8 mouse cellular contexts compared by ENCODE assay signal in the genomic region with DNA sequence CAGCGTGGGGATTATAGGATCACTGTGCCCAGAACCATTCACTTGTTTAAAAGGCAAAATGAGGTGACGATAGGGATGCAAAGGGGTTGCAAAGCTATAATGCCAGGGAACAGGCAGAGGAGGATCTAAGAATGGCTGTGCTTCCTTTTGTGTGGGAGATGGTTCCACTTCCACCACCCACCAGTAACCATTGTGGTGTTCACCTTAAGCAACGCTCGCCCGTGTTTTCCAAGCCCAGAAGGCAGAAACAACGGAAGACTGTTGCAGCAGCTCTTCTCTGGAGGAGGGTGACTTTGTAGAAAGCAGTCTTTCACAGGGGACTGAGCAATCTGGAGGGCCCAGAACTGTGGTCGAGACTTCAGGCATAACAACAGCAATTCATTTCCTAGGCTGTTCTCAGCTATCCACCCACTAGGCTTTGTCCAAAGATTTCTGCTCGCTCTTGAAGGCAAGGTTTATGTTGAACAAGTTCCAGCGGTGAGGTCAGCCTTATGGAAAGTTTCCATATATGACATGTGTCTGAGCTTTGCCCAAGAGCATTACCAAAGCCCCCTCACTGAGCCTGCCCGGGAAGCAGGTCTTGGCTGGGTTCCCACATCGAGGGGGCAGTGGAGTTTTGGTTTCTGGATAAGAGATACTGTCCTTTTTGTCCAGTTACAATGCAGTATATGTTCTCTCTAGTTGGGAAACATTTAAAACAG. TPM values are rescaled to one million over a fixed set of nuclear protein-coding genes. Genes with fewer than 3 reads are reported as not detected.
DNase-seq lines count a peak whose midpoint lies in the region; ATAC-seq and TF ChIP-seq lines count a peak whose summit lies in the region.

No protein-coding gene starts in this region.

- H3K27me3 ChIP-seq in kidney, embryonic 15.5 days: no peaks in the 10 kb centered on the region
- no peaks in the 10 kb centered on the region for H3K27me3 ChIP-seq in Patski
- no peaks in the 10 kb centered on the region for H3K27me3 ChIP-seq in embryonic facial prominence, embryonic 14.5 days (replicated peaks; ENCODE audit: control insufficient read depth, insufficient read depth, low read length)
- H3K27me3 ChIP-seq in stomach, embryonic 15.5 days (replicated peaks): no peaks in the 10 kb centered on the region
- H3K27me3 ChIP-seq in liver, embryonic 11.5 days (replicated peaks; ENCODE audit: control insufficient read depth, insufficient read depth, low read length): no peaks in the 10 kb centered on the region

- no peak for TF ChIP-seq CTCF in Patski (IDR thresholded peaks at IDR 0.05)

- no peaks in the 10 kb centered on the region for H3K9me3 ChIP-seq in kidney, embryonic 15.5 days (replicated peaks)
- no peaks in the 10 kb centered on the region for H3K9me3 ChIP-seq in embryonic facial prominence, embryonic 14.5 days (ENCODE audit: control insufficient read depth, low read length)
- H3K9me3 ChIP-seq in stomach, embryonic 15.5 days: no peaks in the 10 kb centered on the region
- H3K9me3 ChIP-seq in liver, embryonic 11.5 days (ENCODE audit: control insufficient read depth, low read length): no peaks in the 10 kb centered on the region

- POLR2A ChIA-PET in Patski (lab: Charles Lee): no interaction called here

- CTCF ChIA-PET in Patski (lab: Charles Lee): interaction anchor here (1.3 kb wide), 2 partner anchors 20 kb away, joined by 3 read pairs; no protein-coding TSS in a partner anchor

- H3K27ac ChIP-seq in kidney, embryonic 15.5 days: peak overlapping the region; percentile 48
- peak overlapping the region; percentile 79 for H3K27ac ChIP-seq in embryonic facial prominence, embryonic 14.5 days (replicated peaks; ENCODE audit: low read depth, low read length)
- peak overlapping the region; percentile 90 for H3K27ac ChIP-seq in stomach, embryonic 15.5 days
- no peak overlapping the region for H3K27ac ChIP-seq in liver, embryonic 11.5 days (ENCODE audit: low read depth, low read length)

- in situ Hi-C loops in Patski (cut with MboI; ENCODE audit: low pct_unique_long_range_greater_than_20kb): no loop called here

- H3K36me3 ChIP-seq in kidney, embryonic 15.5 days: peaks cover 19% of the 10 kb centered on the region
- H3K36me3 ChIP-seq in embryonic facial prominence, embryonic 14.5 days (ENCODE audit: control insufficient read depth, insufficient read depth, low read length): peaks cover 19% of the 10 kb centered on the region
- H3K36me3 ChIP-seq in stomach, embryonic 15.5 days: 0 out of 2 replicates have a peak, but pooled peaks cover 5% of the 10 kb centered on the region
- no peaks in the 10 kb centered on the region for H3K36me3 ChIP-seq in liver, embryonic 11.5 days (ENCODE audit: control insufficient read depth, insufficient read depth, low read length)

- H3K4me2 ChIP-seq in kidney, embryonic 15.5 days: no peak overlapping the region
- no peak overlapping the region for H3K4me2 ChIP-seq in embryonic facial prominence, embryonic 14.5 days (ENCODE audit: low read depth, low read length)
- H3K4me2 ChIP-seq in stomach, embryonic 15.5 days: no peak overlapping the region
- no peak overlapping the region for H3K4me2 ChIP-seq in liver, embryonic 11.5 days

- DNase-seq in kidney, adult 8-10 months: no peak
- peak; percentile 44 for DNase-seq in Patski (ENCODE audit: low read depth, low spot score)
- peak; percentile 81 for DNase-seq in embryonic facial prominence, embryonic 14.5 days (ENCODE audit: low spot score)
- peak; percentile 82 for DNase-seq in heart, postnatal 4 days
- DNase-seq in liver, embryonic 11.5 days (ENCODE audit: low spot score): no peak

- 68% methylated on average over 11 of the region's 11 CpGs for WGBS in kidney, embryonic 15.5 days
- WGBS in embryonic facial prominence, embryonic 14.5 days: 67% methylated on average over 11 of the region's 11 CpGs
- WGBS in stomach, embryonic 15.5 days: 57% methylated on average over 11 of the region's 11 CpGs
- 75% methylated on average over 11 of the region's 11 CpGs for WGBS in liver, embryonic 11.5 days

- H3K4me3 ChIP-seq in kidney, embryonic 15.5 days (replicated peaks): no peak overlapping the region
- no peak overlapping the region for H3K4me3 ChIP-seq in embryonic facial prominence, embryonic 14.5 days (ENCODE audit: low read depth, low read length)
- H3K4me3 ChIP-seq in stomach, embryonic 15.5 days (replicated peaks): no peak overlapping the region
- H3K4me3 ChIP-seq in liver, embryonic 11.5 days (ENCODE audit: low read depth, low read length): no peak overlapping the region

- no peak; the same call in 1 of the 2 replicates for ATAC-seq in kidney, embryonic 15.5 days (replicated peaks; ENCODE audit: low FRiP score)
- ATAC-seq in Patski: no peak
- peak; percentile 72 for ATAC-seq in embryonic facial prominence, embryonic 14.5 days (ENCODE audit: low read depth)
- peak; percentile 71; the same call in 1 of the 2 replicates for ATAC-seq in stomach, embryonic 15.5 days (ENCODE audit: insufficient read depth, low FRiP score, low read depth)
- ATAC-seq in megakaryocyte, adult 5-6 weeks (ENCODE audit: poor library complexity, severe bottlenecking): no peak
- no peak for ATAC-seq in liver, embryonic 11.5 days (replicated peaks; ENCODE audit: low FRiP score)

- no peak overlapping the region for H3K9ac ChIP-seq in kidney, embryonic 15.5 days
- H3K9ac ChIP-seq in embryonic facial prominence, embryonic 14.5 days (ENCODE audit: low read depth, low read length): no peak overlapping the region
- H3K9ac ChIP-seq in stomach, embryonic 15.5 days: no peak overlapping the region
- no peak overlapping the region for H3K9ac ChIP-seq in liver, embryonic 11.5 days (ENCODE audit: low read depth, low read length)

- H3K4me1 ChIP-seq in kidney, embryonic 15.5 days: no peaks in the 10 kb centered on the region
- no peaks in the 10 kb centered on the region for H3K4me1 ChIP-seq in embryonic facial prominence, embryonic 14.5 days (ENCODE audit: control insufficient read depth, insufficient read depth, low read length)
- peaks cover 3% of the 10 kb centered on the region; the same call in 1 of the 2 replicates for H3K4me1 ChIP-seq in stomach, embryonic 15.5 days
- H3K4me1 ChIP-seq in liver, embryonic 11.5 days (replicated peaks; ENCODE audit: control insufficient read depth, insufficient read depth, low read length): no peaks in the 10 kb centered on the region; the same call in 1 of the 2 replicates

RNA-seq across cellular contexts. Expression of a gene that starts 5.8 kb away (rescaled TPM):
- 25.1 and 130 TPM in 2 replicates for polyA plus RNA-seq in kidney, embryonic 15.5 days (2015; fragmentation: Nextera tagmentation; extraction: Ambion mirVana)
- polyA plus RNA-seq in Patski (2021): 1.6 TPM
- polyA plus RNA-seq in embryonic facial prominence, embryonic 14.5 days (2014; fragmentation: Nextera tagmentation; extraction: Ambion mirVana): 11.0 and 13.2 TPM in 2 replicates
- 10 to 100 TPM; 10.4 to 13.7 TPM for total RNA-seq in heart, postnatal 4 days (2021)
- 1,291 and 1,344 TPM in 2 replicates for polyA plus RNA-seq in stomach, embryonic 15.5 days (2015; fragmentation: Nextera tagmentation; extraction: Ambion mirVana)
- not detected in 2 replicates for total RNA-seq in megakaryocyte, adult 5-6 weeks (2015)
- total RNA-seq in megakaryocyte, adult 5-6 weeks (2017): not detected in 2 replicates
- polyA plus RNA-seq in liver, embryonic 11.5 days (2014; fragmentation: Nextera tagmentation; extraction: Ambion mirVana): 7.6 and 9.1 TPM in 2 replicates

RNA-seq across cellular contexts. Expression of a gene that starts 30.6 kb away (rescaled TPM):
- polyA plus RNA-seq in kidney, embryonic 15.5 days (2015; fragmentation: Nextera tagmentation; extraction: Ambion mirVana): 22.0 and 25.1 TPM in 2 replicates
- polyA plus RNA-seq in Patski (2021): 31.1 TPM
- 26.2 and 28.1 TPM in 2 replicates for polyA plus RNA-seq in embryonic facial prominence, embryonic 14.5 days (2014; fragmentation: Nextera tagmentation; extraction: Ambion mirVana)
- total RNA-seq in heart, postnatal 4 days (2021): 10 to 100 TPM; 16.0 to 18.4 TPM
- polyA plus RNA-seq in stomach, embryonic 15.5 days (2015; fragmentation: Nextera tagmentation; extraction: Ambion mirVana): 23.2 and 24.7 TPM in 2 replicates
- 46.6 and 48.9 TPM in 2 replicates for total RNA-seq in megakaryocyte, adult 5-6 weeks (2015)
- total RNA-seq in megakaryocyte, adult 5-6 weeks (2017): 9.0 and 18.0 TPM in 2 replicates
- 21.2 TPM in 2 replicates for polyA plus RNA-seq in liver, embryonic 11.5 days (2014; fragmentation: Nextera tagmentation; extraction: Ambion mirVana)

RNA-seq across cellular contexts. Expression of a gene that starts 35.1 kb away (rescaled TPM):
- polyA plus RNA-seq in kidney, embryonic 15.5 days (2015; fragmentation: Nextera tagmentation; extraction: Ambion mirVana): 75.6 and 83.8 TPM in 2 replicates
- polyA plus RNA-seq in Patski (2021): 42.2 TPM
- 70.5 and 72.3 TPM in 2 replicates for polyA plus RNA-seq in embryonic facial prominence, embryonic 14.5 days (2014; fragmentation: Nextera tagmentation; extraction: Ambion mirVana)
- 10 to 100 TPM; 24.4 to 25.6 TPM for total RNA-seq in heart, postnatal 4 days (2021)
- 74.3 and 76.2 TPM in 2 replicates for polyA plus RNA-seq in stomach, embryonic 15.5 days (2015; fragmentation: Nextera tagmentation; extraction: Ambion mirVana)
- total RNA-seq in megakaryocyte, adult 5-6 weeks (2015): 39.1 and 55.5 TPM in 2 replicates
- total RNA-seq in megakaryocyte, adult 5-6 weeks (2017): 33.3 and 34.4 TPM in 2 replicates
- polyA plus RNA-seq in liver, embryonic 11.5 days (2014; fragmentation: Nextera tagmentation; extraction: Ambion mirVana): 43.4 and 44.7 TPM in 2 replicates

Comparison
In these comparisons a context has a peak if more than half of its experiments do, and no peak if none do; other contexts are left out.
1. ATAC-seq: peak in embryonic facial prominence, embryonic 14.5 days (single experiment) and stomach, embryonic 15.5 days (single experiment); none in kidney, embryonic 15.5 days (single experiment), Patski (single experiment), megakaryocyte, adult 5-6 weeks (single experiment) and liver, embryonic 11.5 days (single experiment).
2. DNase-seq: peak in Patski (single experiment), embryonic facial prominence, embryonic 14.5 days (single experiment) and heart, postnatal 4 days (single experiment); none in kidney, adult 8-10 months (0 of 2) and liver, embryonic 11.5 days (single experiment).